Mouse (Mus musculus): Measurements from ENCODE around the gene Fam240a. TPM values are rescaled to one million over a fixed set of nuclear protein-coding genes. Genes with fewer than 3 reads are reported as not detected.

Gene Fam240a
- not detected in 2 replicates for polyA plus RNA-seq (2011; ENCODE audit: insufficient read depth, insufficient read length, low replicate concordance, missing spikeins)

DNA sequence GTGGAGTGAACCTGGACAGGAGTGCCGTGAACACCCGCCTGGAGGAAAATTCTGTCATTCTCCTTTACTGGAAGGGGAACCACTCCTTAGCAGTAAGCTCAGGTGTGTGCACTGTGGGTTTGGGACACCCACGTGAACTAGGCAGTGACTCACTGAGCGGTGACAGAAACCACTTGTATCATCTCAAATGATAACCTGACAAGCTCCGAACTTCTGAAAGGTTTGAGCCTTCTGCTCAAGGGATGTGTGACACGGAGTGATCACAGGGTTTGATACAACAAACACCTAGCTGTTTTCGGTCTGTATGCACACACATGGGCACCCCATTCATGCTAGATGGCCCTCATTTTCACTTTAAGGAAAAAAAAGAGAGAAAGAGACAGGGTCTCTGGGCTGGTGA is at the start of gene Fam240a:
TSS of gene Fam240a (minus strand) at position 76 of the 400 bp plus-strand sequence.
- WGBS: 77% methylated on average over 7 of the region's 7 CpGs
- no peak within 1 kb of the TSS for H3K27ac ChIP-seq (ENCODE audit: control insufficient read depth, insufficient read depth, low read depth, low read length, poor library complexity)
- no peak for TF ChIP-seq POLR2A (IDR thresholded peaks at IDR 0.05; ENCODE audit: borderline replicate concordance, control insufficient read depth, low read depth, low read length)
- TF ChIP-seq CTCF (IDR thresholded peaks at IDR 0.05; ENCODE audit: control insufficient read depth, insufficient read depth, low read length): no peak
- H3K4me3 ChIP-seq (replicated peaks; ENCODE audit: control insufficient read depth, low read depth, low read length): no peak within 1 kb of the TSS
- H3K4me1 ChIP-seq (ENCODE audit: control insufficient read depth, insufficient read depth, low read length): no peaks in the 10 kb centered on the region; the same call in 1 of the 2 replicates

GRCm38 (mm10) chr9:110965910-110966231 is 49.2 kb upstream of the Fam240a start:
- no peak for TF ChIP-seq POLR2A (IDR thresholded peaks at IDR 0.05; ENCODE audit: borderline replicate concordance, control insufficient read depth, low read depth, low read length)
- no peak for TF ChIP-seq CTCF (IDR thresholded peaks at IDR 0.05; ENCODE audit: control insufficient read depth, insufficient read depth, low read length)
- Histone ChIP-seq H3K4me1 (ENCODE audit: control insufficient read depth, insufficient read depth, low read length) (no peaks in the 10 kb centered on the region), H3K4me3 (replicated peaks; ENCODE audit: control insufficient read depth, low read depth, low read length) (no peak overlapping the region), H3K27ac (ENCODE audit: control insufficient read depth, insufficient read depth, low read depth, low read length, poor library complexity) (no peak overlapping the region)
- WGBS: 61% methylated on average over 2 of the region's 2 CpGs

DNA sequence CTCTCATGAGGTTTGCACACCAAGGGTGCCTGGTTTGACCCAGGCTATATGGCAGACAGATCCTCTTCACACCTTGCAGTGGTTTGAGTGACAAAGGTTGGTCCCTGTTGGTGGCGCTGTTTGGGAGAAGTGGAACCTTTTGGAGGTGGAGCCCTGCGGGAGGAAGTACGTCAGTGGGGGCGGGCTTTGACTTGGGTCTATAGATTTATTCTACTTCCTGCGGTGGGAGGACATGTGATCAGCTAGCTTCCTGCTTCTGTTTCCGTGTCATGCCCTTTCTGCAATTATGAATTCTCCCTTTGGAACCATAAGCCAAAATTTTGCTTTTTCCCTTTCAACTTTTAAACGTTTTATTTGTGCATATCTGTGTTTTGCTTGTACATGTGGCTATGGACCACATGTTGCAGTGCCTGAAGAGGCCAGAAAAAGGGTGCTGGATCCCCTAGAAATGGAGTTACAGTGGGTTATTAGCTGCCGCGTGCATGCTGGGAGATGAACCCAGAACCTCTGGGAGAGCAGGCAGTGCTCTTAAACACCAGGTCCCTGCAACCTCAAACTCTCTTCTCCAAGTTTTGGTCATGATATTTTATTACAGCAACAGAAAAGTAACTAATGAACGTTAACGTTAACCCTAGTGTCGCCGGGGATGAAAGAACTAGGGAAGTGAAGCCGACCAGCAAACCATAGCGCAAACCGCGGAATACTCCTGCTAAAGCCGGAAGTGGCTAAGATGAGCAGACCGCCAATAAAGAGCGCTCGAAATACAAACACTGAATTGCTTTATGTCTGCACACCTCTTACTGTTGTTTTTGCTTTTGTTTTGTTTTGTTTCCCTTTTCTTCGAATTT is 48.6 kb upstream of the Fam240a start:
- 82% methylated on average over 22 of the region's 22 CpGs for WGBS
- H3K27ac ChIP-seq (ENCODE audit: control insufficient read depth, insufficient read depth, low read depth, low read length, poor library complexity): no peak overlapping the region

GRCm38 (mm10) chr9:110963566-110964115 is 47.0 kb upstream of the Fam240a start:
- no peak overlapping the region for H3K27ac ChIP-seq (ENCODE audit: control insufficient read depth, insufficient read depth, low read depth, low read length, poor library complexity)
- TF ChIP-seq CTCF (IDR thresholded peaks at IDR 0.05; ENCODE audit: control insufficient read depth, insufficient read depth, low read length) (no peak), POLR2A (IDR thresholded peaks at IDR 0.05; ENCODE audit: borderline replicate concordance, control insufficient read depth, low read depth, low read length) (no peak)
- WGBS: 82% methylated on average over 8 of the region's 8 CpGs
- H3K4me3 ChIP-seq (replicated peaks; ENCODE audit: control insufficient read depth, low read depth, low read length): no peak overlapping the region
- H3K4me1 ChIP-seq (ENCODE audit: control insufficient read depth, insufficient read depth, low read length): no peaks in the 10 kb centered on the region

More for the DNA sequence above, 48.6 kb upstream of the Fam240a start:
- TF ChIP-seq CTCF (IDR thresholded peaks at IDR 0.05; ENCODE audit: control insufficient read depth, insufficient read depth, low read length): no peak
- TF ChIP-seq POLR2A (IDR thresholded peaks at IDR 0.05; ENCODE audit: borderline replicate concordance, control insufficient read depth, low read depth, low read length): no peak
- no peaks in the 10 kb centered on the region for H3K4me1 ChIP-seq (ENCODE audit: control insufficient read depth, insufficient read depth, low read length)
- no peak overlapping the region for H3K4me3 ChIP-seq (replicated peaks; ENCODE audit: control insufficient read depth, low read depth, low read length)

DNA sequence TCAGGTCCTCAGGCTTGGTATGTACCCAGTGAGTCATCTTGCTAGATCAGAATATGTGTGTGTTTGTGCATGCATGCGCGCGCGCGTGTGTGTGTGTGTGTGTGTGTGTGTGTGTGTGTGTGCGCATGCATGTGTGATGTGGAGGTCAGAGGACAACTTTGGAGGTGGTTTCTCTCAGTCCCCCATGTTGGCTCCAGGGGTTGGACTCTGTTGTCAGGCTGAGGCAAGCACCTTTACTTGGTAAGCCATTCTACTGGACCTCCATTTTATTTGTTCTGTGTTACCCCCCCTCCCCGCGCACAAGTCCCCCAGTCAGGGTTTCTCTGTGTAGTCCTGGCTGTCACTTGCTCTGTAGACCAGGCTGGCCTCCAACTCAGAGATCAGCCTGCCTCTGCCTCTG is 44.7 kb upstream of the Fam240a start:
- WGBS: 97% methylated on average over 8 of the region's 8 CpGs
- H3K4me1 ChIP-seq (ENCODE audit: control insufficient read depth, insufficient read depth, low read length): no peaks in the 10 kb centered on the region
- TF ChIP-seq POLR2A (IDR thresholded peaks at IDR 0.05; ENCODE audit: borderline replicate concordance, control insufficient read depth, low read depth, low read length) (no peak), CTCF (IDR thresholded peaks at IDR 0.05; ENCODE audit: control insufficient read depth, insufficient read depth, low read length) (no peak)
- no peak overlapping the region for H3K4me3 ChIP-seq (replicated peaks; ENCODE audit: control insufficient read depth, low read depth, low read length)
- H3K27ac ChIP-seq (ENCODE audit: control insufficient read depth, insufficient read depth, low read depth, low read length, poor library complexity): no peak overlapping the region

GRCm38 (mm10) chr9:110960230-110961149 is 43.8 kb upstream of the Fam240a start:
- Histone ChIP-seq H3K27ac (ENCODE audit: control insufficient read depth, insufficient read depth, low read depth, low read length, poor library complexity) (no peak overlapping the region), H3K4me3 (replicated peaks; ENCODE audit: control insufficient read depth, low read depth, low read length) (no peak overlapping the region), H3K4me1 (ENCODE audit: control insufficient read depth, insufficient read depth, low read length) (no peaks in the 10 kb centered on the region)
- TF ChIP-seq CTCF (IDR thresholded peaks at IDR 0.05; ENCODE audit: control insufficient read depth, insufficient read depth, low read length) (no peak), POLR2A (IDR thresholded peaks at IDR 0.05; ENCODE audit: borderline replicate concordance, control insufficient read depth, low read depth, low read length) (no peak)
- WGBS: 83% methylated on average over 13 of the region's 13 CpGs

GRCm38 (mm10) chr9:110959669-110960068 is 43.0 kb upstream of the Fam240a start:
- H3K4me1 ChIP-seq (ENCODE audit: control insufficient read depth, insufficient read depth, low read length): no peaks in the 10 kb centered on the region
- TF ChIP-seq CTCF (IDR thresholded peaks at IDR 0.05; ENCODE audit: control insufficient read depth, insufficient read depth, low read length): no peak
- TF ChIP-seq POLR2A (IDR thresholded peaks at IDR 0.05; ENCODE audit: borderline replicate concordance, control insufficient read depth, low read depth, low read length): no peak
- H3K27ac ChIP-seq (ENCODE audit: control insufficient read depth, insufficient read depth, low read depth, low read length, poor library complexity): no peak overlapping the region
- H3K4me3 ChIP-seq (replicated peaks; ENCODE audit: control insufficient read depth, low read depth, low read length): no peak overlapping the region
- WGBS: 74% methylated on average over 5 of the region's 5 CpGs

- Histone ChIP-seq H3K4me1 (ENCODE audit: control insufficient read depth, insufficient read depth, low read length) (peaks cover 3% of the 10 kb centered on the region; the same call in 1 of the 2 replicates), H3K4me3 (replicated peaks; ENCODE audit: control insufficient read depth, low read depth, low read length) (no peak overlapping the region), H3K27ac (ENCODE audit: control insufficient read depth, insufficient read depth, low read depth, low read length, poor library complexity) (no peak overlapping the region)
- TF ChIP-seq CTCF (IDR thresholded peaks at IDR 0.05; ENCODE audit: control insufficient read depth, insufficient read depth, low read length) (no peak), POLR2A (IDR thresholded peaks at IDR 0.05; ENCODE audit: borderline replicate concordance, control insufficient read depth, low read depth, low read length) (no peak)
- 84% methylated on average over 6 of the region's 6 CpGs for WGBS
These were observed 39.3 kb upstream of the Fam240a start for GRCm38 (mm10) chr9:110955962-110956361.
